Mouse (Mus musculus) G1E (cell line): Measurements from ENCODE around the gene Brf1.

ENCODE experiments used
- CTCF ChIP-seq: IDR thresholded peaks from 2 replicates; pipeline ENCODE4 v1.5.1; 2012; ENCODE audit warnings: low read depth, low read length, inconsistent platforms, mixed read lengths
- GATA1 ChIP-seq: IDR thresholded peaks from 2 replicates; pipeline ENCODE4 v1.6.1; 2012; ENCODE audit warnings: borderline replicate concordance, low read length, inconsistent platforms, mixed read lengths
- GATA2 ChIP-seq: IDR thresholded peaks from 2 replicates; pipeline ENCODE4 v1.6.1; 2012; ENCODE audit warnings: low read depth, low read length, inconsistent platforms, borderline replicate concordance
- TAL1 ChIP-seq: conservative IDR thresholded peaks from 2 replicates; pipeline ENCODE4 v1.6.1; 2012; ENCODE audit warnings: low read depth, low read length, inconsistent platforms, mixed read lengths

GRCm38 (mm10) chr12:113001133-113001474 is 600 bp upstream of the Brf1 start:
- no peak for TF ChIP-seq GATA1
- TF ChIP-seq CTCF: no peak
- TF ChIP-seq TAL1: no peak
- TF ChIP-seq GATA2: no peak
